In genomic region chr10:45605853-45606252, GRCm38 (mm10) we compare ENCODE assay signal across 23 mouse cellular contexts. TPM values are rescaled to one million over a fixed set of nuclear protein-coding genes. Genes with fewer than 3 reads are reported as not detected.
A peak's percentile ranks its signal among the peaks of the same experiment; 100 is the strongest.
DNase-seq lines count a peak whose midpoint lies in the region; ATAC-seq and TF ChIP-seq lines count a peak whose summit lies in the region.
"Had no signal": no experiment of that assay in that cellular context is flagged by ENCODE, and none has a peak within 500 bp of the region (broad histone marks: within the 10 kb centered on the region; RNA-seq: fewer than 3 reads in every experiment).

No protein-coding gene starts in this region.

- no peak overlapping the region for H3K4me3 ChIP-seq in liver, adult 2 months (ENCODE audit: insufficient read depth, low read depth, low read length)
- H3K4me3 ChIP-seq: erythroblast, embryonic 14.5 days; heart, embryonic 13.5 days; liver, embryonic 13.5 days; neural tube, embryonic 15.5 days had no signal

- DNase-seq in liver, adult 2 months (ENCODE audit: extremely low read depth, low read depth, low spot score) = peak; percentile 77
- no peak for DNase-seq in liver
- peak; percentile 14 for DNase-seq in forelimb bud, embryonic 11.5 days (ENCODE audit: low read depth, low spot score)
- DNase-seq in large intestine, adult 2 months (ENCODE audit: low read depth, low spot score) = peak; percentile 14
- no peak for DNase-seq in right cerebral cortex, postnatal 10 days (ENCODE audit: low spot score in 2 of 2)
- DNase-seq in layer of hippocampus, postnatal 25 days (ENCODE audit: extremely low spot score in 1 of 2, low spot score in 1 of 2) = no peak
- DNase-seq: adrenal gland, postnatal 14 days; cerebellum, adult 11 months; cerebellum, adult 9-11 months; heart, postnatal 10 days; kidney, postnatal 4 days; layer of hippocampus, adult 9-11 months; liver, embryonic 13.5 days; lung, embryonic 14.5 days; lung, postnatal 14 days; midbrain, embryonic 14.5 days; thymus, postnatal 4 days had no signal

- WGBS in liver, adult 2 months = 59% methylated on average over 3 of the region's 3 CpGs
- WGBS in large intestine, adult 2 months = 55% methylated on average over 3 of the region's 3 CpGs

- no peak overlapping the region for H3K27ac ChIP-seq in liver, adult 2 months (replicated peaks; ENCODE audit: insufficient read depth, low read depth, low read length)
- H3K27ac ChIP-seq: heart, embryonic 13.5 days; hindbrain, embryonic 14.5 days; liver, embryonic 13.5 days; neural tube, embryonic 15.5 days had no signal

- no peak for TF ChIP-seq CTCF in liver, adult 2 months (IDR thresholded peaks at IDR 0.05; ENCODE audit: low read depth, low read length)

- no peaks in the 10 kb centered on the region for H3K79me2 ChIP-seq in liver, adult 2 months (ENCODE audit: control insufficient read depth, insufficient read depth, low read length)

- ATAC-seq in monocyte, adult 5-6 weeks (replicated peaks; ENCODE audit: insufficient number of reproducible peaks, low FRiP score, low TSS enrichment, poor library complexity, severe bottlenecking) = no peak
- ATAC-seq: forebrain, embryonic 16.5 days had no signal

- H3K27me3 ChIP-seq in liver, adult 2 months (ENCODE audit: control insufficient read depth, insufficient read depth, low read length) = no peaks in the 10 kb centered on the region
- H3K27me3 ChIP-seq: heart, embryonic 13.5 days; liver, embryonic 13.5 days; neural tube, embryonic 15.5 days had no signal

- TF ChIP-seq POLR2A in liver, adult 2 months (IDR thresholded peaks at IDR 0.05; ENCODE audit: extremely low read depth, insufficient read depth, low read length) = no peak

- H3K4me1 ChIP-seq in liver, adult 2 months (ENCODE audit: control insufficient read depth, insufficient read depth, low read length) = no peaks in the 10 kb centered on the region
- H3K4me1 ChIP-seq: heart, embryonic 13.5 days; neural tube, embryonic 15.5 days had no signal

- no peak overlapping the region for H3K9ac ChIP-seq in liver, adult 2 months (ENCODE audit: low read depth, low read length)
- H3K9ac ChIP-seq: heart, embryonic 13.5 days; hindbrain, embryonic 14.5 days; liver, embryonic 13.5 days; lung, embryonic 14.5 days; neural tube, embryonic 15.5 days had no signal

- H3K36me3 ChIP-seq in liver, adult 2 months (ENCODE audit: control insufficient read depth, insufficient read depth, low read length) = peaks cover 4% of the 10 kb centered on the region; the same call in 1 of the 2 replicates

RNA-seq across cellular contexts. Expression of gene Hace1, which starts 28.2 kb away (rescaled TPM):
- total RNA-seq in liver, adult 2 months (2014; rRNA removed) = 6.0 and 7.4 TPM in 2 replicates
- polyA plus RNA-seq in liver, adult 2 months (2012; rRNA removed) = 0.90 and 2.4 TPM in 2 replicates
- polyA plus RNA-seq in large intestine, adult 2 months (2012; rRNA removed) = 4.7 and 11.4 TPM in 2 replicates
- 15.1 to 49.5 TPM (median 25.9 TPM) in 3 replicates for total RNA-seq in monocyte, adult 5-6 weeks (2017)
- 10 to 100 TPM; 34.5 to 39.0 TPM for total RNA-seq in layer of hippocampus, postnatal 25 days (2021)

Comparison
In these comparisons a context has a peak if more than half of its experiments do, and no peak if none do; other contexts are left out.
1. DNase-seq: peak in liver, adult 2 months (single experiment), forelimb bud, embryonic 11.5 days (single experiment) and large intestine, adult 2 months (single experiment); none in liver (single experiment), right cerebral cortex, postnatal 10 days (0 of 2) and layer of hippocampus, postnatal 25 days (0 of 2).